Mouse (Mus musculus) fibroblast of lung, adult 2 months (primary cell): ENCODE measurements around the gene Dip2a.

Experiments
- DNase-seq: peaks from one replicate; pipeline ENCODE4 v3.0.0-alpha.2; 2011; ENCODE audit warnings: low read depth

Gene Dip2a

GRCm38 (mm10) chr10:76246601-76247000 lies 98.5 kb downstream of the Dip2a start:
- DNase-seq = no peak

- no peak for DNase-seq
These were observed 100.0 kb downstream of the Dip2a start for GRCm38 (mm10) chr10:76245106-76245505.

GRCm38 (mm10) chr10:76239401-76239800 lies 105.7 kb downstream of the Dip2a start:
- no peak for DNase-seq

- DNase-seq = peak; percentile 85
These were observed 107.5 kb downstream of the Dip2a start, which contains the start of gene Prmt2 for GRCm38 (mm10) chr10:76237341-76238225. Prmt2 (minus strand) TSS chr10:76237865.

- DNase-seq = no peak
These were observed 115.5 kb downstream of the Dip2a start for GRCm38 (mm10) chr10:76229627-76230026.

GRCm38 (mm10) chr10:76225944-76226343 lies 119.1 kb downstream of the Dip2a start:
- DNase-seq = no peak

- DNase-seq = no peak
These were observed 126.9 kb downstream of the Dip2a start for GRCm38 (mm10) chr10:76218240-76218639.

GRCm38 (mm10) chr10:76217056-76217455 lies 128.0 kb downstream of the Dip2a start:
- no peak for DNase-seq

GRCm38 (mm10) chr10:76214161-76214560 lies 130.9 kb downstream of the Dip2a start:
- no peak for DNase-seq

GRCm38 (mm10) chr10:76212121-76212520 lies 133.0 kb downstream of the Dip2a start:
- DNase-seq = no peak

- DNase-seq = no peak
These were observed 134.3 kb downstream of the Dip2a start for GRCm38 (mm10) chr10:76210806-76211205.
